Mouse (Mus musculus) lung, embryonic 16.5 days (tissue): ENCODE results near the gene Cat. TPM values are rescaled to one million over a fixed set of nuclear protein-coding genes. Genes with fewer than 3 reads are reported as not detected.

Experiments used
- ATAC-seq: fragments of 200-750 bp; cut with Nextera tagmentation; 2 replicates; pipeline ENCODE4 v1.8.0; 2017; ENCODE audit warnings: low read depth, mild to moderate bottlenecking, moderate library complexity
- H3K27ac ChIP-seq: fragments of 300-500 bp; sonication (generic); 2 replicates; pipeline ENCODE4 v1.5.1; 2014; ENCODE audit warnings: mild to moderate bottlenecking, control low read depth, low read length
- H3K27me3 ChIP-seq: fragments of 300-500 bp; sonication (generic); 2 replicates; pipeline ENCODE4 v1.6.1; 2014; ENCODE audit warnings: low read depth, low read length, mixed read lengths; ENCODE audit not compliant: control insufficient read depth, insufficient read depth
- H3K36me3 ChIP-seq: fragments of 300-500 bp; sonication (generic); 2 replicates; pipeline ENCODE4 v1.6.1; 2014; ENCODE audit warnings: low read length; ENCODE audit not compliant: control insufficient read depth, insufficient read depth
- H3K4me1 ChIP-seq: fragments of 300-500 bp; sonication (generic); replicated peaks from 2 replicates; pipeline ENCODE4 v1.6.1; 2014; ENCODE audit warnings: low read length, mixed read lengths; ENCODE audit not compliant: control insufficient read depth, insufficient read depth
- H3K4me2 ChIP-seq: fragments of 300-500 bp; sonication (generic); 2 replicates; pipeline ENCODE4 v1.6.1; 2014; ENCODE audit warnings: low read depth, low read length, control low read depth
- H3K4me3 ChIP-seq: fragments of 300-500 bp; sonication (generic); 2 replicates; pipeline ENCODE4 v1.5.1; 2014; ENCODE audit warnings: mild to moderate bottlenecking, low read length, control low read depth
- H3K9ac ChIP-seq: fragments of 300-500 bp; sonication (generic); 2 replicates; pipeline ENCODE4 v1.6.1; 2014; ENCODE audit warnings: low read length, control low read depth
- H3K9me3 ChIP-seq: fragments of 300-500 bp; sonication (generic); 2 replicates; pipeline ENCODE4 v1.6.1; 2016; ENCODE audit warnings: low read length; ENCODE audit not compliant: control insufficient read depth
- WGBS: fragments of 180-500 bp; shearing (Covaris S2); extraction: QIAGEN DNeasy Blood & Tissue Kit; methylation state at CpG from one replicate; pipeline ENCODE4 v1.1.7; 2014; 5-methylcytosine and 5-hydroxymethylcytosine counted together
- polyA plus RNA-seq: library from polyadenylated mRNA; unstranded; fragments of >200 nt; fragmentation: Nextera tagmentation; extraction: Ambion mirVana; gene quantifications from 2 replicates; pipeline ENCODE4 v1.2.1, GENCODE M21; 2015

Gene Cat
- polyA plus RNA-seq, 1 experiment from 2014 or later, result 109 TPM

- Histone ChIP-seq H3K9me3 (no peaks in the 10 kb centered on the region), H3K4me3 (no peak overlapping the region), H3K27me3 (no peaks in the 10 kb centered on the region), H3K36me3 (peaks cover 23% of the 10 kb centered on the region), H3K9ac (no peak overlapping the region), H3K4me1 (peaks cover 11% of the 10 kb centered on the region; the same call in 1 of the 2 replicates), H3K27ac (no peak overlapping the region), H3K4me2 (no peak overlapping the region)
- 88% methylated on average over 11 of the region's 11 CpGs for WGBS
- ATAC-seq, result no peak
These were observed 19.5 kb downstream of the Cat start for GRCm38 (mm10) chr2:103465429-103465828.

- peaks cover 11% of the 10 kb centered on the region; the same call in 1 of the 2 replicates for H3K4me1 ChIP-seq
- H3K27me3 ChIP-seq, result no peaks in the 10 kb centered on the region
- ATAC-seq, result no peak
- H3K9ac ChIP-seq, result no peak overlapping the region
- H3K4me2 ChIP-seq, result no peak overlapping the region
- H3K36me3 ChIP-seq, result peaks cover 25% of the 10 kb centered on the region
- H3K9me3 ChIP-seq, result no peaks in the 10 kb centered on the region
- WGBS, result 96% methylated on average over 8 of the region's 8 CpGs
- H3K27ac ChIP-seq, result no peak overlapping the region
- no peak overlapping the region for H3K4me3 ChIP-seq
These were observed 20.4 kb downstream of the Cat start for GRCm38 (mm10) chr2:103464524-103464923.

- no peak overlapping the region for H3K9ac ChIP-seq
- H3K27ac ChIP-seq, result no peak overlapping the region
- no peaks in the 10 kb centered on the region for H3K9me3 ChIP-seq
- H3K4me3 ChIP-seq, result no peak overlapping the region
- 86% methylated on average over 5 of the region's 5 CpGs for WGBS
- peaks cover 11% of the 10 kb centered on the region; the same call in 1 of the 2 replicates for H3K4me1 ChIP-seq
- peaks cover 29% of the 10 kb centered on the region for H3K36me3 ChIP-seq
- H3K27me3 ChIP-seq, result no peaks in the 10 kb centered on the region
- ATAC-seq, result no peak
- H3K4me2 ChIP-seq, result no peak overlapping the region
These were observed 22.2 kb downstream of the Cat start for GRCm38 (mm10) chr2:103462746-103463145.

GRCm38 (mm10) chr2:103461743-103462142, 23.2 kb downstream of the Cat start:
- WGBS, result 30% methylated on average over 9 of the region's 9 CpGs
- no peak for ATAC-seq
- Histone ChIP-seq H3K9me3 (no peaks in the 10 kb centered on the region), H3K4me1 (peaks cover 9% of the 10 kb centered on the region; the same call in 1 of the 2 replicates), H3K9ac (no peak overlapping the region), H3K4me3 (no peak overlapping the region), H3K4me2 (no peak overlapping the region), H3K27ac (peak overlapping the region; percentile 28), H3K27me3 (no peaks in the 10 kb centered on the region), H3K36me3 (peaks cover 29% of the 10 kb centered on the region)

- 63% methylated on average over 8 of the region's 8 CpGs for WGBS
- Histone ChIP-seq H3K27ac (peak overlapping the region; percentile 28), H3K9ac (no peak overlapping the region), H3K4me2 (no peak overlapping the region), H3K4me1 (peaks cover 9% of the 10 kb centered on the region; the same call in 1 of the 2 replicates), H3K4me3 (no peak overlapping the region), H3K9me3 (no peaks in the 10 kb centered on the region), H3K36me3 (peaks cover 33% of the 10 kb centered on the region), H3K27me3 (no peaks in the 10 kb centered on the region)
- ATAC-seq, result peak; percentile 53; the same call in 1 of the 2 replicates
These were observed 23.8 kb downstream of the Cat start for GRCm38 (mm10) chr2:103461210-103461609.

GRCm38 (mm10) chr2:103459069-103459468, 25.9 kb downstream of the Cat start:
- H3K4me1 ChIP-seq, result peaks cover 9% of the 10 kb centered on the region; the same call in 1 of the 2 replicates
- no peak overlapping the region for H3K4me2 ChIP-seq
- no peak overlapping the region for H3K9ac ChIP-seq
- WGBS, result 87% methylated on average over 10 of the region's 10 CpGs
- H3K4me3 ChIP-seq, result no peak overlapping the region
- H3K27ac ChIP-seq, result no peak overlapping the region
- peaks cover 40% of the 10 kb centered on the region for H3K36me3 ChIP-seq
- ATAC-seq, result no peak
- no peaks in the 10 kb centered on the region for H3K27me3 ChIP-seq
- no peaks in the 10 kb centered on the region for H3K9me3 ChIP-seq

GRCm38 (mm10) chr2:103457628-103458027, 27.3 kb downstream of the Cat start:
- Histone ChIP-seq H3K27ac (no peak overlapping the region), H3K36me3 (peaks cover 42% of the 10 kb centered on the region), H3K4me1 (peaks cover 9% of the 10 kb centered on the region; the same call in 1 of the 2 replicates), H3K9me3 (no peaks in the 10 kb centered on the region), H3K27me3 (no peaks in the 10 kb centered on the region), H3K9ac (no peak overlapping the region), H3K4me2 (no peak overlapping the region), H3K4me3 (no peak overlapping the region)
- 90% methylated on average over 7 of the region's 7 CpGs for WGBS
- ATAC-seq, result no peak

- H3K4me3 ChIP-seq, result no peak overlapping the region
- no peak overlapping the region for H3K9ac ChIP-seq
- H3K27ac ChIP-seq, result no peak overlapping the region
- peaks cover 9% of the 10 kb centered on the region; the same call in 1 of the 2 replicates for H3K4me1 ChIP-seq
- H3K9me3 ChIP-seq, result no peaks in the 10 kb centered on the region
- WGBS, result 92% methylated on average over 5 of the region's 5 CpGs
- peaks cover 44% of the 10 kb centered on the region for H3K36me3 ChIP-seq
- no peaks in the 10 kb centered on the region for H3K27me3 ChIP-seq
- no peak overlapping the region for H3K4me2 ChIP-seq
- ATAC-seq, result no peak
These were observed 27.9 kb downstream of the Cat start for GRCm38 (mm10) chr2:103457048-103457447.

- H3K36me3 ChIP-seq, result peaks cover 44% of the 10 kb centered on the region
These were observed 28.3 kb downstream of the Cat start for GRCm38 (mm10) chr2:103456646-103457045.

GRCm38 (mm10) chr2:103455748-103456147, 29.2 kb downstream of the Cat start:
- Histone ChIP-seq H3K27me3 (no peaks in the 10 kb centered on the region), H3K4me1 (no peaks in the 10 kb centered on the region), H3K9me3 (no peaks in the 10 kb centered on the region), H3K4me3 (no peak overlapping the region), H3K36me3 (peaks cover 41% of the 10 kb centered on the region), H3K9ac (no peak overlapping the region), H3K27ac (no peak overlapping the region), H3K4me2 (no peak overlapping the region)
- WGBS, result 93% methylated on average over 7 of the region's 7 CpGs
- ATAC-seq, result no peak

More at GRCm38 (mm10) chr2:103456646-103457045, 28.3 kb downstream of the Cat start:
- Histone ChIP-seq H3K27ac (no peak overlapping the region), H3K9ac (no peak overlapping the region), H3K4me1 (peaks cover 5% of the 10 kb centered on the region; the same call in 1 of the 2 replicates), H3K9me3 (no peaks in the 10 kb centered on the region), H3K27me3 (no peaks in the 10 kb centered on the region), H3K4me2 (no peak overlapping the region), H3K4me3 (no peak overlapping the region)
- 16% methylated on average over 10 of the region's 10 CpGs for WGBS
- ATAC-seq, result 0 out of 2 replicates have a peak, but pooled peaks have one; percentile 42
